Mouse (Mus musculus): Measurements from ENCODE around the gene Nrbf2. TPM values are rescaled to one million over a fixed set of nuclear protein-coding genes. Genes with fewer than 3 reads are reported as not detected.
A peak's percentile ranks its signal among the peaks of the same experiment; 100 is the strongest.

Nrbf2 gene
- total RNA-seq, 2 experiments from 2014 or later = 21.8 to 22.5 TPM

DNA sequence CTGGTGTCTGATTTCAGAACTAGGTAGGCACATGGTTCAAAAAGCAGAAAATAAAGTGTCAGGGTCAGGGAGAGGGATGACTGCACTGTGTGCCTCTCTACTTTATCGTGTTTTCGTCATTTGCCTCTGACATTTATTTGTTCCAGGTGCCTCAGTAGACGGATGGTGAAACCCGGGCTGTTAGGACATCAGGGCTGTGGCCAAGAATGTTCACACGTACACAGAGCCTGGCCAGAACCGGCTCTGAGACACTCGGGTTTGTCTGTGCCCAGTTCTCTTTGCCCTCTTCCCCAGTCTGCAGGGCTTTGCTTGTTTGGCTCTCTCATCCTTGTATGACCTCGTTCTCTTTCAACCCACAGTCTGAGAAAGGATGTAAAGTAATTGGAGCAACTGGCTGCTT is 6.0 kb upstream of the Nrbf2 start:
- no peak for DNase-seq

DNA sequence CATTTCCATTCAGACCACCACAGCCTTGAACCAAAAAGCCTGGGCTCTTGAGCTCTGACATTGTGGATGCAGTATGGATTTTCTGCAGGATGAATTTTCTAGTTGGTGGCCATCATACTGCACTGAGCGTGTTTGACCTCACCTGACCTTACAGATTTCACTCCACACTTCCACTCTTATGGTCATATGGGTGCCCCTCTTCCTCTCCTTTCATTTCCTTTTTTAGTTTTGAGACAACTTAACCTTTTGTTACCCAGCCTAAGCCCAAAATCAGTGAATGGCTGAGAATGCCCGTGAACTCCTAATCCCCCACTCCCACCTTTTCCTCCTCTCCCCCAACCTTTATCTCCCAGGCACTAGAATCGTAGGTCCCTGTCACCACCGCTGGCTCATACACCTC is 5.5 kb upstream of the Nrbf2 start:
- no peak for DNase-seq

- peak; percentile 64 to 72 for DNase-seq
Measured at GRCm38 (mm10) chr10:67287877-67288276, 2.8 kb upstream of the Nrbf2 start.

DNA sequence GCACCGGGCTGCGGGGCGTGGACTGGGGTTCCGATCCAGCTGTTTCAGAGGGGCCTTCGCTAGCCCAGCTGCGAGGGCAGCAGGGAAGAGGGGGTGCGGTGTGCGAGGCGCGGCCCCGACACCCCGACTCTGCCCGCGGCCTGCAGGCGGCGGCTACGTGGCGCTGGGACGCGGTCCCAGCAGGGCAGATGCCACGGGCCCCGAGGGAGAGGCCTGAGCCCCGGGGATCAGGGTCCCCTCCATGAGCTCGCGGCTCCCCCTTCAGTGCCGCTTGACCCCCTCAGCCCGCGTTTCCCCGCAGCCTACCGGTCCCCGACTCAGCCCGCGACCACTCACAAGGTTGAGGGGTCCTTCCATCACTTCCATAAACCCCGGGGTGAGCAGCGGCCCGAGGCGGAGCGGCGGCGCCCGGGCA is 337 bp downstream of the Nrbf2 start:
- no peak for DNase-seq

- DNase-seq = no peak
Measured at GRCm38 (mm10) chr10:67284311-67284710, 794 bp downstream of the Nrbf2 start.

GRCm38 (mm10) chr10:67283516-67283915 is 1.6 kb downstream of the Nrbf2 start:
- DNase-seq = no peak

DNA sequence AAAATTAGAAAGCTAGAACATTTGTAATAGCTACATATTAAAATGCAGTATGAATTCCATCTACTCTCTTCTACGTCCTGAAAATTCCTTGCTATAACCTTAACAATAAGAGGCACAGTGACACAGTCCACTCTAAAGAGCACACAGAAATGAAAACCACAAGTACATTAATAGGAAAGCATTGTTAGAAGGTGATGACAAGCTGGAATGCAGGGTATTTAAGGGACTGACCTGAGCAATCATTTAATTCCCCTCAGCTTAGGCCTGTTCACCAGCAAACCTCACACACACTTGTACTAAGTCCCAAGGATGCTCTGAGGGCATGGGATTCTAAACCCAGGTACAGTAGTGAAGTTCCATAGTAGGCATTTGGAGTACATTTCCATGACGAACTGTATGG is 2.6 kb downstream of the Nrbf2 start:
- no peak for DNase-seq

GRCm38 (mm10) chr10:67281852-67282251 is 3.3 kb downstream of the Nrbf2 start:
- no peak for DNase-seq

- DNase-seq = no peak
Measured at GRCm38 (mm10) chr10:67275916-67276315, 9.2 kb downstream of the Nrbf2 start.

GRCm38 (mm10) chr10:67264852-67265251 is 20.3 kb downstream of the Nrbf2 start:
- DNase-seq = peak in 1 of 2 experiments; percentile 37

GRCm38 (mm10) chr10:67253115-67253514 is 32.0 kb downstream of the Nrbf2 start:
- DNase-seq = no peak

DNA sequence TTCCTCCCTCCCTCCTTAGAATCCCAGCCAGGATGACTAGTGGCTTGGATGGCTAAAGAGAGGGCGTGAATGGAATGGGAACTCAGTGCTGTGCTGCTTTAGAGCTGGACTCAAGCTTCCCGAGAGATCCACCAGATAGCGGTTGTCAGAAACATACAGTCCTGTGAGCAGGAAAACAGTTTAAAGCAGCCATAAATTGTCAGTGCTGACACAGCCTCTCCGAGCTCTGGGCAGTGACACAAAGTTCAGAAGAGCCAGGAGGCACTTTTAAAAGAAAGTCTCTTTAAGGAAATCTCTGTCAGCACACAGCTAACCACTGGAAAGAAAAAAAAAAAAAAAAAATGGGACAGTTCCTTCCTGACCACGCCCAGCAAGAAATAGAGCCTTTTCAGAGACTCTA is 32.8 kb downstream of the Nrbf2 start:
- DNase-seq = no peak

- no peak for DNase-seq
Measured at GRCm38 (mm10) chr10:67250846-67251245, 34.3 kb downstream of the Nrbf2 start.

DNA sequence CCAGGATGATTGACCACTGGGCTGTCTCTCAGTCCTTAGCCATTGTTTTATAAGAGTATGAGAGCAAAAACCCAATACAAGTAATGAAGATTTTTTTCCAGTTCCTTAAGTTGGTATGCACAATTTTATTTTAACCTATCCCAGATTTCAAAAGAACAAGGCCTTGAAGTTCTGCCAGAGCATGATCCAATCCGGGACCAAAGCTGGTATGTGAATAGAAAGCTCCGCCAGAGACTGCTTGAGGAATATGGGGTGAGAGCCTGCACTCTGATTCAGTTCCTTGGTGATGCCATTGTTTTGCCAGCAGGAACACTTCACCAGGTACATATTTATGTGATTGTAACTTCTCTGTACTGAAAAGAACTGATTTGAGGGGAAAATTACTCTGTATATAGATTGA is 35.6 kb downstream of the Nrbf2 start:
- DNase-seq = peak in 1 of 2 experiments; percentile 31

DNA sequence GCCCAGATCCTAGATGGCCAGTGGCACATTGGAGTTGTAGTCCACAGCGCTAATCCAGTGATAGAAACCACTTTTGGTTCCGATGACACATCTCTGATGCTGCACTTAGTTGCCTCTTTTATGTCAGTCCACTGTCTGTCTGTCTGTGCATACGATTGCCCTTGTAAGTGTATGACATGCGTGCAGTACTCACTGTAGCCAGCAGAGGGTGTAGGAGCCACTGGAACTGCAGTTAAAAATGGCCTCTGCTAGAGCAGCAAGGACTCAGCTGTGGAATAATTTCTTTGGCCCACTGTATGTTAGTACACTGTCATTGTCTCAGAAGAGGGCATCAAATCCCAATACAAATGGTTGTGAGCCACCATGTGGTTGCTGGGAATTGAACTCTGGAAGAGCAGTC is 38.0 kb downstream of the Nrbf2 start:
- no peak for DNase-seq

DNA sequence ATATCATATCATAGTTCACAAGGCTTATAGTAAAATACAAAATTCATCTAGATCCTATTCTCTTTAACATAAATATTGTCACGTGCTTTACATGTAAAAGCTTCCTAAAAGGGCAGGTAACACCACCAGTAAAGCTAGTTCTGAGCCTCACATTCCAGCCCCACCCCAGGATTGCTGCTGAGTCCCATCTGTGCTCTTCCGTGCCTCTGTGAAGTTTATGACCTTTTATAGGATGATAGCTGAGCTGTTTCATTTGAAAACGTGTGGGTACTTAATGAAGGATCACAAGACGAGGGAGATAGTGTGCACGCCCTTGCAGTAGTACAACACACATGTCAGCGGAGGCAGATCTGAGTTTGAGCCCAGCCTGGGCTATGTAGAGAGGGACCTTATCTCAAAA is 54.7 kb downstream of the Nrbf2 start:
- DNase-seq = no peak

DNA sequence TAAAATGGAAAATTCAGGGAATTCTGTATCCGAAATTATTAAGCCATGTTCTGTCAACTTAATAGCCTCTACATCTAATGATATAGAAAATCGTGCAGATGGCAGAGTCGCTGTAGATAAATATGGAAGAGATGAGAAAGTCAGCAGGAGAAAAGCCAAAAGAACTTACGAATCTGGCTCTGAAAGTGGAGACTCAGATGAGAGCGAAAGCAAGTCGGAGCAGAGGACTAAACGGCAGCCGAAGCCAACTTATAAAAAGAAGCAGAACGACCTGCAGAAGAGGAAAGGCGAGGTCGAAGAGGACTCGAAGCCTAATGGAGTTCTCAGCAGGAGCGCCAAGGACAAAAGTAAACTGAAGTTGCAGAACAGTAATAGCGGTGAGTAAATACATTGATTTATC is 58.6 kb downstream of the Nrbf2 start:
- no peak for DNase-seq

GRCm38 (mm10) chr10:67226109-67226508 is 59.0 kb downstream of the Nrbf2 start:
- DNase-seq = peak; percentile 52 to 63

GRCm38 (mm10) chr10:67225528-67225927 is 59.6 kb downstream of the Nrbf2 start:
- DNase-seq = no peak

GRCm38 (mm10) chr10:67223942-67224341 is 61.2 kb downstream of the Nrbf2 start:
- no peak for DNase-seq

DNA sequence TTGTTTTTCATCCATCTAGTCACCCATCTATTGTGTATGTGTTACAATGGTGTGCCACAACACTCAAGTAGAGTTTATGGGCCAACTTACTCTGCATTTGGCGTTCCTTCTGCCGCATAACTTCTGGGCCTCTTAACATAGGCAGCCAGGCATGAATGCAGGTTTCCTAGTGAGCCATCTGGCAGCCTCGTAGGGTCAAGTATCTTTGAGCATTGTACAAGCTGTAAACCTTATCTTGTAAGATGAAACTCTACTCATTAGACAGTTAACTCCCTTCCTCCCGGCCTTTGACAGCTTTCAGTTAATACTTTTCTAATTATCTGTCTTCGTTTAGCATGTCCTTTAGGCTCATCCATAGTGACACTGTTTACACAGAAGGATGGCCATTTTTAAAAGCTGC is 63.8 kb downstream of the Nrbf2 start:
- DNase-seq = no peak

DNA sequence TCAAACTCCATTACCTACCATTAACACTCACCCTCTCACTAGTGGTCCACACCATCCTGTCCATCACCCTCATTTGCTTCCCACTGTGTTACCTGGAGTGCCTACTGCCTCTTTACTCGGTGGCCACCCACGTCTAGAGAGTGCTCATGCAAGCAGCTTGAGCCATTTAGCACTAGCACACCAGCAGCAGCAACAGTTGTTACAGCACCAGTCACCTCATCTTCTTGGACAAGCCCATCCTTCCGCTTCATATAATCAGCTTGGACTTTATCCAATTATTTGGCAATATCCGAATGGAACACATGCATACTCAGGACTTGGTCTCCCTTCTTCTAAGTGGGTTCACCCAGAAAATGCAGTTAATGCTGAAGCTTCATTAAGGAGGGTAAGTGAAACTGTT is 64.9 kb downstream of the Nrbf2 start:
- no peak for DNase-seq

DNA sequence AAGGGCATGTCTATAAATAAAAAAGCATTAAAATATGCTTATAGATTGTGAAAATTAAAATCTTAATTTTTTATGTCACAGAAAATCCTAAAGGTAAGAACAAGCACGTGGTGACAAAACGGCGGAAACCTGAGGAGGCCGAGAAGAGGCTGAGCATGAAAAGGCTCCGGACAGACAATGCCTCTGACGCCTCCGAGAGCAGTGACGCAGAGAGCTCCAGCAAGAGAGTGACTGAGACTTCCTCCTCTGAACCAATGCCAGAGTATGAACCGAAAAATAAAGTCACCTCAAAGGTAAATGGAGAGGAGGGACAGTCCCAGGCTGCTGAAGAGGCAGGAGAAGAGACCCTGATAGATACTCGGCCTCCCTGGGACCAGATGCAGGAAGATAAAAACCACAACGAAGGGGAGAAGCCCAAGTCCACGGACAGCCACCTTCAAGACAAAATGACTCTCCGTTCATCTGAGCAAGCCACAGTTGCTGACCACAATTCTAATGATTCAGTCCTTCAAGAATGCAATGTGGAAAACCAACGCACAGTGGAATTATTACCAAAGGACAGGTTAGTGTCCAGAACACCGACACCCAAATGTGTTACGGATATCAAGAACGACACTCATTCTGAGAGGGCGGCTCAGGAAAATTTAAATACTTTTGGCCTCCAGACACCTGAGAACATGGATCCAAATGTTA is 66.1 kb downstream of the Nrbf2 start:
- no peak for DNase-seq

DNA sequence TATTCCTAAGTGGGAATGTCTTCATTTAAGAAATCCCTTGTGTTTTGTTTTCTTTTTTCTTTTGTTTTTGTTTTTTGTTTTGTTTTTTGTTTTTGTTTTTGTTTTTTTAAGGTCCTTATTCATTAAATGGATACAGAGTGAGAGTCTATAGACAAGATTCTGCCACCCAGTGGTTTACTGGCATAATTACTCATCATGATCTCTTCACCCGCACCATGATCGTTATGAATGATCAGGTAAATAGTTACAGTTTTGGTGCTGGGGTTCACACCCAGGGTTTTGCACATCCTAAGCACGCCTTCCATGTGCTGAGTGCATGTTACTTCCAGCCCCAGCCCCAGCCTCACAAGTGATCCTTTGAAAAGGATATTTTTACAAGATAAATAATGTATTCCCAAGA is 68.2 kb downstream of the Nrbf2 start:
- DNase-seq = no peak

Measured in layer of hippocampus, postnatal 36 days (tissue).